Comparison of ENCODE assay signal across 8 mouse cellular contexts in genomic region chr15:93552169-93552568, GRCm38 (mm10). TPM values are rescaled to one million over a fixed set of nuclear protein-coding genes. Genes with fewer than 3 reads are reported as not detected.
DNase-seq lines count a peak whose midpoint lies in the region; ATAC-seq lines count a peak whose summit lies in the region.

No protein-coding gene starts in this region.

- WGBS in embryonic facial prominence, embryonic 15.5 days, result 10% methylated on average over 9 of the region's 9 CpGs
- 3% methylated on average over 9 of the region's 9 CpGs for WGBS in limb, embryonic 10.5 days
- 5% methylated on average over 9 of the region's 9 CpGs for WGBS in midbrain, embryonic 10.5 days

- no peaks in the 10 kb centered on the region for H3K9me3 ChIP-seq in embryonic facial prominence, embryonic 15.5 days (replicated peaks)
- no peaks in the 10 kb centered on the region for H3K9me3 ChIP-seq in limb, embryonic 10.5 days (replicated peaks)
- no peaks in the 10 kb centered on the region for H3K9me3 ChIP-seq in midbrain, embryonic 10.5 days (replicated peaks)

- ATAC-seq in frontal cortex, adult (ENCODE audit: low TSS enrichment), result peak; percentile 42
- 0 out of 2 replicates have a peak, but pooled peaks have one; percentile 29 for ATAC-seq in embryonic facial prominence, embryonic 15.5 days (ENCODE audit: insufficient number of reproducible peaks, low FRiP score, low TSS enrichment, low read depth)
- peak; percentile 96 to 99 for ATAC-seq in hematopoietic stem cell, adult 5-6 weeks (replicated peaks in 1 of 2; ENCODE audit: insufficient read depth in 1 of 2, low FRiP score in 2 of 2, low TSS enrichment in 1 of 2, low read depth in 1 of 2, poor library complexity in 2 of 2, severe bottlenecking in 2 of 2)

- no peaks in the 10 kb centered on the region for H3K36me3 ChIP-seq in embryonic facial prominence, embryonic 15.5 days
- 0 out of 2 replicates have a peak, but pooled peaks cover 3% of the 10 kb centered on the region for H3K36me3 ChIP-seq in limb, embryonic 10.5 days
- H3K36me3 ChIP-seq in midbrain, embryonic 10.5 days, result no peaks in the 10 kb centered on the region
- H3K36me3 ChIP-seq in splenic B cell, adult 2 months (ENCODE audit: control insufficient read depth, insufficient read depth, low read length, poor library complexity, severe bottlenecking), result no peaks in the 10 kb centered on the region

- no peak overlapping the region; the same call in 1 of the 2 replicates for H3K27ac ChIP-seq in embryonic facial prominence, embryonic 15.5 days (replicated peaks)
- peak overlapping the region; percentile 57; the same call in 1 of the 2 replicates for H3K27ac ChIP-seq in limb, embryonic 10.5 days
- peak overlapping the region; percentile 49; the same call in 1 of the 2 replicates for H3K27ac ChIP-seq in midbrain, embryonic 10.5 days (replicated peaks)

- no peak overlapping the region for H3K4me3 ChIP-seq in embryonic facial prominence, embryonic 15.5 days (replicated peaks)
- H3K4me3 ChIP-seq in limb, embryonic 10.5 days, result no peak overlapping the region
- peak overlapping the region; percentile 26; the same call in 1 of the 2 replicates for H3K4me3 ChIP-seq in midbrain, embryonic 10.5 days

- H3K27me3 ChIP-seq in embryonic facial prominence, embryonic 15.5 days, result no peaks in the 10 kb centered on the region
- no peaks in the 10 kb centered on the region for H3K27me3 ChIP-seq in limb, embryonic 10.5 days (ENCODE audit: low read depth, poor library complexity, severe bottlenecking)
- H3K27me3 ChIP-seq in midbrain, embryonic 10.5 days (ENCODE audit: low read depth, poor library complexity, severe bottlenecking), result no peaks in the 10 kb centered on the region
- no peaks in the 10 kb centered on the region for H3K27me3 ChIP-seq in splenic B cell, adult 2 months (ENCODE audit: control insufficient read depth, insufficient read depth, low read length, poor library complexity, severe bottlenecking)

- H3K4me1 ChIP-seq in embryonic facial prominence, embryonic 15.5 days, result peaks cover 25% of the 10 kb centered on the region
- H3K4me1 ChIP-seq in limb, embryonic 10.5 days, result peaks cover 46% of the 10 kb centered on the region
- peaks cover 11% of the 10 kb centered on the region for H3K4me1 ChIP-seq in midbrain, embryonic 10.5 days

- H3K9ac ChIP-seq in embryonic facial prominence, embryonic 15.5 days, result no peak overlapping the region

- peak overlapping the region; percentile 25; the same call in 1 of the 2 replicates for H3K4me2 ChIP-seq in embryonic facial prominence, embryonic 15.5 days (replicated peaks)

- no peak for DNase-seq in frontal cortex, adult 2 months (ENCODE audit: extremely low spot score in 1 of 2, low spot score in 1 of 2)
- peak; percentile 65 for DNase-seq in limb, embryonic 10.5 days (ENCODE audit: low spot score)
- peak; percentile 61 for DNase-seq in midbrain, embryonic 10.5 days (ENCODE audit: low spot score)
- peak; percentile 30 for DNase-seq in splenic B cell, adult 2 months (ENCODE audit: low read depth, low spot score)
- no peak for DNase-seq in layer of hippocampus, adult 9-11 months

RNA-seq across cellular contexts. Expression of gene Prickle1, which starts 43.5 kb away (rescaled TPM):
- 39.9 and 44.3 TPM in 2 replicates for polyA plus RNA-seq in frontal cortex, adult 2 months (2012; rRNA removed)
- 40.2 TPM in 2 replicates for polyA plus RNA-seq in embryonic facial prominence, embryonic 15.5 days (2015; fragmentation: Nextera tagmentation; extraction: Ambion mirVana)
- total RNA-seq in hematopoietic stem cell, adult 5-6 weeks (2017), result 2.0 and 2.3 TPM in 2 replicates
- polyA plus RNA-seq in limb, embryonic 10.5 days (2016; fragmentation: Nextera tagmentation; extraction: Ambion mirVana), result 20.4 and 25.7 TPM in 2 replicates
- 10.8 and 14.6 TPM in 2 replicates for polyA plus RNA-seq in midbrain, embryonic 10.5 days (2016; fragmentation: Nextera tagmentation; extraction: Ambion mirVana)

Comparison
In these comparisons a context has a peak if more than half of its experiments do, and no peak if none do; other contexts are left out.
1. ATAC-seq: peak in every context shown above with its lines; median percentile 98 in hematopoietic stem cell, adult 5-6 weeks; 42 in frontal cortex, adult; 29 in embryonic facial prominence, embryonic 15.5 days.
2. DNase-seq: peak in limb, embryonic 10.5 days (single experiment), midbrain, embryonic 10.5 days (single experiment) and splenic B cell, adult 2 months (single experiment); none in frontal cortex, adult 2 months (0 of 2) and layer of hippocampus, adult 9-11 months (single experiment).